Mouse (Mus musculus): ENCODE measurements around the gene Msi2. TPM values are rescaled to one million over a fixed set of nuclear protein-coding genes. Genes with fewer than 3 reads are reported as not detected.

Msi2 gene
- polyA plus RNA-seq, 1 experiment from 2014 or later = 40.1 TPM

GRCm38 (mm10) chr11:88689831-88690459 lies 28.4 kb downstream of the Msi2 start:
- H3K4me1 ChIP-seq (replicated peaks; ENCODE audit: control insufficient read depth, insufficient read depth, low read length) = peaks cover 33% of the 10 kb centered on the region
- no peak overlapping the region for H3K4me2 ChIP-seq (replicated peaks; ENCODE audit: low read depth, low read length)
- no peak overlapping the region for H3K9ac ChIP-seq (ENCODE audit: low read depth, low read length)

GRCm38 (mm10) chr11:88688644-88689043 lies 29.7 kb downstream of the Msi2 start:
- Histone ChIP-seq H3K36me3 (ENCODE audit: control insufficient read depth, insufficient read depth, low read length) (no peaks in the 10 kb centered on the region), H3K9me3 (ENCODE audit: control insufficient read depth, low read length) (no peaks in the 10 kb centered on the region), H3K4me2 (replicated peaks; ENCODE audit: low read depth, low read length) (no peak overlapping the region), H3K9ac (ENCODE audit: low read depth, low read length) (no peak overlapping the region), H3K27ac (ENCODE audit: low read depth, low read length) (no peak overlapping the region; the same call in 1 of the 2 replicates), H3K4me3 (ENCODE audit: low read depth, low read length) (no peak overlapping the region), H3K27me3 (ENCODE audit: control insufficient read depth, insufficient read depth, low read length) (no peaks in the 10 kb centered on the region), H3K4me1 (replicated peaks; ENCODE audit: control insufficient read depth, insufficient read depth, low read length) (peaks cover 27% of the 10 kb centered on the region)
- no peak for DNase-seq (ENCODE audit: low spot score)
- WGBS = 93% methylated on average over 8 of the region's 8 CpGs
- ATAC-seq (ENCODE audit: low FRiP score) = no peak

More at GRCm38 (mm10) chr11:88689831-88690459, 28.4 kb downstream of the Msi2 start:
- no peak overlapping the region for H3K4me3 ChIP-seq (ENCODE audit: low read depth, low read length)
- no peaks in the 10 kb centered on the region for H3K36me3 ChIP-seq (ENCODE audit: control insufficient read depth, insufficient read depth, low read length)
- ATAC-seq (ENCODE audit: low FRiP score) (no peak), DNase-seq (ENCODE audit: low spot score) (no peak)
- WGBS = 9% methylated on average over 14 of the region's 14 CpGs
- no peaks in the 10 kb centered on the region for H3K9me3 ChIP-seq (ENCODE audit: control insufficient read depth, low read length)
- no peaks in the 10 kb centered on the region for H3K27me3 ChIP-seq (ENCODE audit: control insufficient read depth, insufficient read depth, low read length)
- H3K27ac ChIP-seq (ENCODE audit: low read depth, low read length) = peak overlapping the region; percentile 74

GRCm38 (mm10) chr11:88687711-88688110 lies 30.6 kb downstream of the Msi2 start:
- 92% methylated on average over 12 of the region's 12 CpGs for WGBS
- no peak overlapping the region for H3K9ac ChIP-seq (ENCODE audit: low read depth, low read length)
- no peak overlapping the region for H3K27ac ChIP-seq (ENCODE audit: low read depth, low read length)
- ATAC-seq (ENCODE audit: low FRiP score) = no peak
- no peak overlapping the region for H3K4me2 ChIP-seq (replicated peaks; ENCODE audit: low read depth, low read length)
- no peaks in the 10 kb centered on the region for H3K36me3 ChIP-seq (ENCODE audit: control insufficient read depth, insufficient read depth, low read length)
- H3K4me3 ChIP-seq (ENCODE audit: low read depth, low read length) = no peak overlapping the region
- peaks cover 29% of the 10 kb centered on the region for H3K4me1 ChIP-seq (replicated peaks; ENCODE audit: control insufficient read depth, insufficient read depth, low read length)
- H3K9me3 ChIP-seq (ENCODE audit: control insufficient read depth, low read length) = no peaks in the 10 kb centered on the region
- H3K27me3 ChIP-seq (ENCODE audit: control insufficient read depth, insufficient read depth, low read length) = no peaks in the 10 kb centered on the region
- no peak for DNase-seq (ENCODE audit: low spot score)

- Histone ChIP-seq H3K4me2 (replicated peaks; ENCODE audit: low read depth, low read length) (no peak overlapping the region), H3K9me3 (ENCODE audit: control insufficient read depth, low read length) (no peaks in the 10 kb centered on the region), H3K27me3 (ENCODE audit: control insufficient read depth, insufficient read depth, low read length) (no peaks in the 10 kb centered on the region), H3K9ac (ENCODE audit: low read depth, low read length) (no peak overlapping the region), H3K4me3 (ENCODE audit: low read depth, low read length) (no peak overlapping the region), H3K27ac (ENCODE audit: low read depth, low read length) (no peak overlapping the region), H3K4me1 (replicated peaks; ENCODE audit: control insufficient read depth, insufficient read depth, low read length) (peaks cover 26% of the 10 kb centered on the region), H3K36me3 (ENCODE audit: control insufficient read depth, insufficient read depth, low read length) (no peaks in the 10 kb centered on the region)
- WGBS = 81% methylated on average over 5 of the region's 5 CpGs
- ATAC-seq (ENCODE audit: low FRiP score) (no peak), DNase-seq (ENCODE audit: low spot score) (no peak)
These were observed 31.3 kb downstream of the Msi2 start for GRCm38 (mm10) chr11:88687010-88687409.

GRCm38 (mm10) chr11:88686061-88686460 lies 32.3 kb downstream of the Msi2 start:
- DNase-seq (ENCODE audit: low spot score) (no peak), ATAC-seq (ENCODE audit: low FRiP score) (no peak)
- no peak overlapping the region for H3K9ac ChIP-seq (ENCODE audit: low read depth, low read length)
- H3K27ac ChIP-seq (ENCODE audit: low read depth, low read length) = no peak overlapping the region
- peaks cover 21% of the 10 kb centered on the region for H3K4me1 ChIP-seq (replicated peaks; ENCODE audit: control insufficient read depth, insufficient read depth, low read length)
- no peak overlapping the region for H3K4me2 ChIP-seq (replicated peaks; ENCODE audit: low read depth, low read length)
- no peaks in the 10 kb centered on the region for H3K27me3 ChIP-seq (ENCODE audit: control insufficient read depth, insufficient read depth, low read length)
- no peak overlapping the region for H3K4me3 ChIP-seq (ENCODE audit: low read depth, low read length)
- no peaks in the 10 kb centered on the region for H3K9me3 ChIP-seq (ENCODE audit: control insufficient read depth, low read length)
- no peaks in the 10 kb centered on the region for H3K36me3 ChIP-seq (ENCODE audit: control insufficient read depth, insufficient read depth, low read length)
- 76% methylated on average over 7 of the region's 7 CpGs for WGBS

GRCm38 (mm10) chr11:88683026-88683770 lies 35.1 kb downstream of the Msi2 start:
- H3K9me3 ChIP-seq (ENCODE audit: control insufficient read depth, low read length) = no peaks in the 10 kb centered on the region
- H3K4me3 ChIP-seq (ENCODE audit: low read depth, low read length) = no peak overlapping the region
- H3K4me1 ChIP-seq (replicated peaks; ENCODE audit: control insufficient read depth, insufficient read depth, low read length) = peaks cover 5% of the 10 kb centered on the region; the same call in 1 of the 2 replicates
- no peak overlapping the region for H3K9ac ChIP-seq (ENCODE audit: low read depth, low read length)
- H3K4me2 ChIP-seq (replicated peaks; ENCODE audit: low read depth, low read length) = no peak overlapping the region
- 0 out of 2 replicates have a peak, but pooled peaks cover 2% of the 10 kb centered on the region for H3K36me3 ChIP-seq (ENCODE audit: control insufficient read depth, insufficient read depth, low read length)
- no peak overlapping the region for H3K27ac ChIP-seq (ENCODE audit: low read depth, low read length)
- DNase-seq (ENCODE audit: low spot score) = no peak
- no peaks in the 10 kb centered on the region for H3K27me3 ChIP-seq (ENCODE audit: control insufficient read depth, insufficient read depth, low read length)
- ATAC-seq (ENCODE audit: low FRiP score) = no peak
- WGBS = 71% methylated on average over 14 of the region's 14 CpGs

- no peaks in the 10 kb centered on the region for H3K4me1 ChIP-seq (replicated peaks; ENCODE audit: control insufficient read depth, insufficient read depth, low read length)
- whole genome bisulfite sequencing = 86% methylated on average over 7 of the region's 7 CpGs
These were observed 41.0 kb downstream of the Msi2 start for GRCm38 (mm10) chr11:88677350-88677749.

GRCm38 (mm10) chr11:88676597-88676996 lies 41.7 kb downstream of the Msi2 start:
- Histone ChIP-seq H3K36me3 (ENCODE audit: control insufficient read depth, insufficient read depth, low read length) (0 out of 2 replicates have a peak, but pooled peaks cover 9% of the 10 kb centered on the region), H3K27ac (ENCODE audit: low read depth, low read length) (no peak overlapping the region), H3K4me1 (replicated peaks; ENCODE audit: control insufficient read depth, insufficient read depth, low read length) (no peaks in the 10 kb centered on the region)

More at GRCm38 (mm10) chr11:88677350-88677749, 41.0 kb downstream of the Msi2 start:
- DNase-seq (ENCODE audit: low spot score) = no peak
- no peak for ATAC-seq (ENCODE audit: low FRiP score)
- H3K4me2 ChIP-seq (replicated peaks; ENCODE audit: low read depth, low read length) = no peak overlapping the region
- H3K9ac ChIP-seq (ENCODE audit: low read depth, low read length) = no peak overlapping the region
- no peak overlapping the region for H3K27ac ChIP-seq (ENCODE audit: low read depth, low read length)
- H3K9me3 ChIP-seq (ENCODE audit: control insufficient read depth, low read length) = no peaks in the 10 kb centered on the region
- no peaks in the 10 kb centered on the region for H3K27me3 ChIP-seq (ENCODE audit: control insufficient read depth, insufficient read depth, low read length)
- 0 out of 2 replicates have a peak, but pooled peaks cover 7% of the 10 kb centered on the region for H3K36me3 ChIP-seq (ENCODE audit: control insufficient read depth, insufficient read depth, low read length)
- no peak overlapping the region for H3K4me3 ChIP-seq (ENCODE audit: low read depth, low read length)

More at GRCm38 (mm10) chr11:88676597-88676996, 41.7 kb downstream of the Msi2 start:
- Histone ChIP-seq H3K9me3 (ENCODE audit: control insufficient read depth, low read length) (no peaks in the 10 kb centered on the region), H3K4me3 (ENCODE audit: low read depth, low read length) (no peak overlapping the region), H3K9ac (ENCODE audit: low read depth, low read length) (no peak overlapping the region), H3K4me2 (replicated peaks; ENCODE audit: low read depth, low read length) (no peak overlapping the region), H3K27me3 (ENCODE audit: control insufficient read depth, insufficient read depth, low read length) (no peaks in the 10 kb centered on the region)
- WGBS = 92% methylated on average over 2 of the region's 2 CpGs
- DNase-seq (ENCODE audit: low spot score) (no peak), ATAC-seq (ENCODE audit: low FRiP score) (no peak)

Data from hindbrain, embryonic 11.5 days (tissue).